Mouse (Mus musculus): ENCODE measurements around the gene Scly.

Scly gene

GRCm38 (mm10) chr1:91301206-91301920 lies 3.2 kb downstream of the Scly start:
- peak; percentile 44 for DNase-seq

- DNase-seq = no peak
These were observed 3.9 kb downstream of the Scly start for GRCm38 (mm10) chr1:91302021-91302420.

- no peak for DNase-seq
These were observed 6.5 kb downstream of the Scly start for GRCm38 (mm10) chr1:91304621-91305020.

DNA sequence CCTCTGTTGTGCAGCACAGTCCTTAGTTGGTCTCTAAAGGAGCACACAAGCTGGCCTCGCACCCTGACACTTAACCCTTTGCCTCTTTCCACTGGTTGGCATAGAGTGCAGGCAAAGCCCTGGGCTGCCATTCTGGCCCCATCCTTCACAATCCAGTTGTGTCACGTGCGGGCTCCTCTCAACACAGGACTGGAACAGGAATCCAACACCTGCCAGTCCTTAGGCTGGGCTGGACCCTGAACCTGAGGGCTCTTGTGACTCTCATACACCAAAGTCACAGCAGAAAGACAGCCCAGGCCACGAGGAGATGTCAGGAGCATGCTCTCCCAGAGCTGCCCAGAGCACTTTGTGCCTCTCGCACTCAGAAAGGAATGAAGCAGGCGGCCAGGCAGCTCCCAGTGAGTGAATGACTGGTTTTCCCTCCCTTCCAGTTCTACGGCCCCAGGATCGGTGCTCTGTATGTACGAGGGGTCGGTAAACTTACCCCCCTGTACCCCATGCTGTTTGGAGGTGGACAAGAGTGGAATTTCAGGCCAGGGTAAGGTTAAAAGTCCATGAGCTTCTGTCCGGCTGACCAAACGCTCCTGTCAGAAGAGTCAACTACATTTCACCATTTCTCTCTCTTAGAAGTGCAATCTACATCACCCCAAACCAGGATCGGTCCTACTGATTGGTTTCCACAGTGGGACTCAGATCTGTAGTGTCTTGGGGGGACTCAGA lies 11.4 kb downstream of the Scly start:
- DNase-seq = no peak

GRCm38 (mm10) chr1:91312273-91312672 lies 14.1 kb downstream of the Scly start:
- DNase-seq = no peak

GRCm38 (mm10) chr1:91313251-91313650 lies 15.1 kb downstream of the Scly start:
- no peak for DNase-seq

GRCm38 (mm10) chr1:91317656-91318055 lies 19.5 kb downstream of the Scly start:
- DNase-seq = no peak

- DNase-seq = peak; percentile 51
These were observed 23.8 kb downstream of the Scly start, which contains the start of gene Espnl for GRCm38 (mm10) chr1:91321760-91322438. Gene Espnl (plus strand): TSS chr1:91322075.

- no peak for DNase-seq
These were observed 26.5 kb downstream of the Scly start for GRCm38 (mm10) chr1:91324646-91325045.

GRCm38 (mm10) chr1:91325488-91326042 lies 27.4 kb downstream of the Scly start:
- DNase-seq = no peak

- no peak for DNase-seq
These were observed 34.0 kb downstream of the Scly start for GRCm38 (mm10) chr1:91332102-91332501.

DNA sequence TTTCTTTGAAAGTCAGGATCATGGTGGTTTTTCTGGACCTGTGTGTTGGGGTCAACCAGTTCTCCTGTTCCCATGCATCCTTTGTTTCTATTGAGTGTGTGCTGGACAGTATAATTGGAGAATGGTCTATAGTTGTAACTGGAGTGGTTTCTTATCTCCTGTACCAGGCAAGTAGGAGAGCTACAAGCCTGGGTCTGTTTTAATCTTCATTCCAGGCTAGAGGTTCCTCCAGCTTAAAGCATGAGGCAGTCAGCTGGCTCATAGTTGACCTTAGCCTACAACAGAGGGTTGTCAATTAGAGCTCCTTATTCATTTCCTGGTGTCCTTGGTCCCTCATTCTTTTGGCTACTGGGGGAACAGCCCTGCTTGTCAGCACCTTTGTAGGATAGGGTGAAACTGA lies 35.4 kb downstream of the Scly start:
- DNase-seq = no peak

- DNase-seq = no peak
These were observed 39.2 kb downstream of the Scly start for GRCm38 (mm10) chr1:91337355-91337754.

DNA sequence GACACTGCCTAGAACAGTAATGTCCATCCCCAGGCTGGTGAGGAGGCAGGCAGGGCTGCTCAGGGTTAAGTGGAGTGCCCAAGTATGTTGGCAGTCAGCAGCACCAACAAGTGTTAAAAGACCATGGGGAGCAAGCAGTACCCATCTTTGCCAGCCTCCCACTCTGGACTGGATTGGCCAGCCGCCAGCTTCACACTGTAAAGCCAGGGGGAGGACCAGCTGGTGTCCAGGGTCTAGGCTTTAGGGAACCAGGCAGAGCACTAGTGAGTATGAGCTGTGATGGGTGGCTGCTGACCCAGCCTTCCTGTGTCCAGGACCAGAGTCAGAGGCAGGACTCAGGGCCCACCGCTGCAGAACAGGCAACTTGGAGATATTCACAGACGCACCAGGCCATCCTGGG lies 45.9 kb downstream of the Scly start:
- DNase-seq = no peak

DNA sequence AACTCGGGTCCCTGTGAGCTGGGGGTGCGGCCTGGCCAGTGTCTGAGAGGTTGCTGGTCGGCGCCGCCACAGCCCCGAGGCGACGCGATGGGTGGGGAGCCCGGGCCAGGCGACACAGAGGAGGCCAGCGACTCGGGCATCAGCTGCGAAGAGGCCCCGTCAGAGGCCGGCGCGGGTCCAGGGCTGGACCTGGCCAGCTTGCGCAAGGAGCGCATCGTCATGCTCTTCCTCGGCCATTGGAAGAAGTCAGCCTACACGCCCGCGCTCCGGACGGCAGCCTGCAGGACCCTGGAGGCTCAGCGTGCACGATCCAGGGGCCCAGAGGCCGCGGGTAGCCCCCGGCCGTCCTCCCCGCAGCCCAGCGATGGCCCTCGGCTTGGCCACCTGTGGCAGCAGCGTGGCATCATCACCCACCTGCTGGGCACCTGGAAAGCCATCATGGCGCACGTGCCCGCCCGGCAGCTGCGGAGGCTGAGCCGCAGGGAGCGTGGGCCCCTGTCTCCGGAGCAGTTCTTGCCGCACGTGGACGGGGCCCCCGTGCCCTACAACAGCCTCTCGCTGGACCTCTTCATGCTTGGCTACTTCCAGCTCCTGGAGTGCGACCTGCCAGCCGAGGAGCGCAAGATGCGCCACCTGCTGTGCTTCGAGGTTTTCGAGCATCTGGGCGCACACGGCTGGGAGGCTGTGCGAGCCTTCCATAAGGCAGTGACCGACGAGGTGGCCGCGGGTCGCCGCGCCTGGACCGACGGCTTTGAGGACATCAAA lies 47.0 kb downstream of the Scly start:
- DNase-seq = no peak

DNA sequence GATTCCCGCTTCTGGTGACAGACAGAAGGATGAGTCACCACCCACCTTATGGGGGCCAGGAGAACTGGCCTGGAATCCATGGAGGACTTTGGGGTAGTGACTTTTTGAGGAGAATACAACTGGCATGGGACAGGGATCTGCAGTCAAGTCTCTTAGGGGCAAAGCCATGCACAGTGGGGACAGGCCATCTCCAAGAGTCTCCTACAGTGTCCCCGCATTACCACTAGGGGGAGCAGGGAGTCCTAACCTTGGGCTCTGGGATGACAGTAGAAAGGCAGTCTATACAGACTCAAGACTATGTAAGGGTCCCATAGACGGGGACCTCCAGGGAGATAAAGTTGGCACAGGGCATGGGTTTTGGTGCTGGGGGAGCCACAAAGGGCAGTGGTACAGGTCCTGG lies 48.8 kb downstream of the Scly start:
- peak; percentile 68 for DNase-seq

GRCm38 (mm10) chr1:91350841-91351240 lies 52.7 kb downstream of the Scly start, which contains the start of gene Klhl30:
Gene Klhl30 (plus strand): TSS chr1:91351016.
- no peak for DNase-seq

DNA sequence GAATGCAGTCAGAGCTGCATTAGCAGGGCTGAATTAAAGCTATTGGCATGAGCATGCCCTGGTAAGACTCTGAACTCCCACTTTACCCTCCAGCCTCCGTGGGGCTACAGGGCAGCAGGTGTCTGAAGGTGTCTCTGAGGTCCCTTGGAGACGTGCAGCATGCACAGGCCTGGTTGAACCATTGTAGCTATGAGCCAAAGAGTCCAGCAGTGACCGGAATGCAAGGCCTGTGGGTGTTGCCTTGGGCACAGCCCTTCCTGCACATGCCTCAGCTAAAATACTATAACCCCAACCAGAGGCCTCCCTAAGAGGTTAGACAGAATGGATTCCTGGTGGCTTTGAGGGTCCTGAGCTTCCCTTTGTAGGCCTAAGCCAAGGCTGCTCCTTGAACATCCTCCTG lies 53.1 kb downstream of the Scly start:
- DNase-seq = no peak

GRCm38 (mm10) chr1:91352277-91352676 lies 54.1 kb downstream of the Scly start:
- no peak for DNase-seq

DNA sequence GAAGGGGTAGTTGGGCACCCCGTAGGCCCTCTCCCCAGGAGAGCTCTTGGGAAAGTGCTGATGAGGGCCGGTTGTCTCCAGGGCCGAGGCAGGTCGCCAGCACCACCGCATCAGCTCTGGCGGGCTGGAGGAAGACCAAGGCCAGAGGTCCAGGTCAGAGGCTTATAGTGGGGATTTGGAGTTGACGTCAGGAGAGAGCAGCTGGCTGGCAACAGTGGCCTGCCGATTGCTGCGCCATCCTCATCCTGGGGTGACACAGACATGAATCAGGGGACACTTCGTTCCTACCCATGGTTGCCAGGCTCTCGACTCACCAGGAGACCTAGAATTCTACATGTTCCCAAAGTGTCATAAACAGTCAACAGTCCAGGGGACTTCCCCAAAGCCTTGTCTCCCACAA lies 58.0 kb downstream of the Scly start:
- no peak for DNase-seq

- no peak for DNase-seq
These were observed 64.0 kb downstream of the Scly start for GRCm38 (mm10) chr1:91362113-91362512.

- DNase-seq = no peak
These were observed 66.9 kb downstream of the Scly start for GRCm38 (mm10) chr1:91364822-91365644.

Data from liver (tissue).